Mouse (Mus musculus): ENCODE results near the gene Tpsb2. TPM values are rescaled to one million over a fixed set of nuclear protein-coding genes. Genes with fewer than 3 reads are reported as not detected.

The Tpsb2 gene
- not detected in 2 replicates for total RNA-seq (2014; rRNA removed)
- polyA plus RNA-seq (2012; rRNA removed) = not detected in 2 replicates

DNA sequence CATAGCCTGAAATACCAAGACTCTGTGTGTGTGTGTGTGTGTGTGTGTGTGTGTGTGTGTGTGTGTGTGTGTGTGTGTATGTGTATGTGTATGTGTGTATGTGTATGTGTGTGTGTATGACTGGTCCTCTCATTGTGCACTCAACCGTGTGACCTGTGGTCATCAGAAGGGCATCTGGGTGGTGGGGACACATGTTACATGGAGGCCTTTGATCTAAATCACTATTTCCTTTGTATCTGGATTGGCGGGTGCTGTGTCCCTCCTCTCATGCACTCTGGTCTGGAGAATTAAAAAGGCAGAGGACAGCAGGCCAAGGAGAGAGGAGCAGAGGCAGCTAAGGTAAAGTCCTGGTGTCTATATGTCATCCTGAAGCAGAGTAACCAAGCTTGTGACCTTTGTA, at the start of gene Tpsb2:
Gene Tpsb2, plus strand, starts transcription at position 301 of the 400 bp plus-strand sequence.
- Histone ChIP-seq H3K4me3 (ENCODE audit: insufficient read depth, low read depth, low read length) (no peak within 1 kb of the TSS), H3K36me3 (ENCODE audit: control insufficient read depth, insufficient read depth, low read length) (no peaks in the 10 kb centered on the region), H3K4me1 (ENCODE audit: control insufficient read depth, insufficient read depth, low read length) (no peaks in the 10 kb centered on the region), H3K27ac (replicated peaks; ENCODE audit: insufficient read depth, low read depth, low read length) (no peak within 1 kb of the TSS), H3K9ac (ENCODE audit: low read depth, low read length) (no peak within 1 kb of the TSS), H3K27me3 (ENCODE audit: control insufficient read depth, insufficient read depth, low read length) (no peaks in the 10 kb centered on the region), H3K79me2 (ENCODE audit: control insufficient read depth, insufficient read depth, low read length) (no peaks in the 10 kb centered on the region)
- DNase-seq (ENCODE audit: extremely low read depth, low read depth, low spot score) = no peak
- TF ChIP-seq CTCF (IDR thresholded peaks at IDR 0.05; ENCODE audit: low read depth, low read length) (no peak), POLR2A (IDR thresholded peaks at IDR 0.05; ENCODE audit: extremely low read depth, insufficient read depth, low read length) (no peak)
- WGBS = 72% methylated on average over 2 of the region's 2 CpGs

DNA sequence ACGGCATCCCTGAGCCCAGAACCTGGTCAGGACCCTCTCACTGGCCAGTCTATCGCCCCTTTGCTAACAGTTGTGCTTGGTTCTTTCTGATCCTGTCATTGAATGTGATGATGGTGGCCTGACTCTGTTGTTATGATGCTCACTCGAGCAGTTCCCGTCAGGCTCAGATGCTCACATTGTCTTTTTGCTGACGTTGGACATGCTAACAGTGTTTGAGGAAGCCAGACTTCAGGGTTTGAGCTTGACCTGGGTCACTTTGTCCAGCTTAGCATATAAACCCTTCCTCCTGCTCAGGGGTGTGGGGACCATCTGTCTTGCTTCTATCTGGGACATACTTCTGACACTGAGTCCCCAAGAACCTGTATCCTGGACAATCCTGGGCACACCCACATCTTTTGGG, 47.8 kb upstream of the Tpsb2 start, which contains the start of gene Prss29:
Gene Prss29, plus strand, starts transcription at position 301 of the 400 bp plus-strand sequence.
- TF ChIP-seq POLR2A (IDR thresholded peaks at IDR 0.05; ENCODE audit: extremely low read depth, insufficient read depth, low read length) (no peak), CTCF (IDR thresholded peaks at IDR 0.05; ENCODE audit: low read depth, low read length) (no peak)
- H3K36me3 ChIP-seq (ENCODE audit: control insufficient read depth, insufficient read depth, low read length) = no peaks in the 10 kb centered on the region
- H3K27me3 ChIP-seq (ENCODE audit: control insufficient read depth, insufficient read depth, low read length) = no peaks in the 10 kb centered on the region
- H3K9ac ChIP-seq (ENCODE audit: low read depth, low read length) = no peak within 1 kb of the TSS
- H3K4me1 ChIP-seq (ENCODE audit: control insufficient read depth, insufficient read depth, low read length) = no peaks in the 10 kb centered on the region
- 69% methylated on average over 5 of the region's 5 CpGs for WGBS
- H3K79me2 ChIP-seq (ENCODE audit: control insufficient read depth, insufficient read depth, low read length) = no peaks in the 10 kb centered on the region
- peak; percentile 5 for DNase-seq (ENCODE audit: extremely low read depth, low read depth, low spot score)
- H3K27ac ChIP-seq (replicated peaks; ENCODE audit: insufficient read depth, low read depth, low read length) = no peak within 1 kb of the TSS
- no peak within 1 kb of the TSS for H3K4me3 ChIP-seq (ENCODE audit: insufficient read depth, low read depth, low read length)

DNA sequence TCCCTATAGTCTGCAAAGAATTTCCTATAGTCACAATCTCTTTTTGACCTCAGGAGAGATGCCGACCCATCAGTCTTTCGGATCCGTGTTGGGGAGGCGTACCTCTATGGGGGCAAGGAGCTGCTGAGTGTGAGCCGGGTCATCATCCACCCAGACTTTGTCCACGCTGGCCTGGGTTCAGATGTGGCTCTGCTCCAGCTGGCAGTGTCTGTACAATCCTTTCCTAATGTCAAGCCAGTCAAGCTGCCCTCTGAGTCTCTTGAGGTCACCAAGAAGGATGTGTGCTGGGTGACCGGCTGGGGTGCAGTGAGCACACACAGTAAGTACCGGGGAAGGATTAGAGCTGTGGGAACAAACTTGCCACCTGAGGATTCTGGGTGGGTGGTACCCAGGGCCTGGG, 45.3 kb upstream of the Tpsb2 start:
- H3K4me1 ChIP-seq (ENCODE audit: control insufficient read depth, insufficient read depth, low read length) = no peaks in the 10 kb centered on the region
- no peaks in the 10 kb centered on the region for H3K27me3 ChIP-seq (ENCODE audit: control insufficient read depth, insufficient read depth, low read length)
- DNase-seq (ENCODE audit: extremely low read depth, low read depth, low spot score) = no peak
- no peak overlapping the region for H3K9ac ChIP-seq (ENCODE audit: low read depth, low read length)
- no peaks in the 10 kb centered on the region for H3K79me2 ChIP-seq (ENCODE audit: control insufficient read depth, insufficient read depth, low read length)
- TF ChIP-seq CTCF (IDR thresholded peaks at IDR 0.05; ENCODE audit: low read depth, low read length) (no peak), POLR2A (IDR thresholded peaks at IDR 0.05; ENCODE audit: extremely low read depth, insufficient read depth, low read length) (no peak)
- H3K36me3 ChIP-seq (ENCODE audit: control insufficient read depth, insufficient read depth, low read length) = no peaks in the 10 kb centered on the region
- no peak overlapping the region for H3K27ac ChIP-seq (replicated peaks; ENCODE audit: insufficient read depth, low read depth, low read length)
- 66% methylated on average over 8 of the region's 8 CpGs for WGBS
- no peak overlapping the region for H3K4me3 ChIP-seq (ENCODE audit: insufficient read depth, low read depth, low read length)

DNA sequence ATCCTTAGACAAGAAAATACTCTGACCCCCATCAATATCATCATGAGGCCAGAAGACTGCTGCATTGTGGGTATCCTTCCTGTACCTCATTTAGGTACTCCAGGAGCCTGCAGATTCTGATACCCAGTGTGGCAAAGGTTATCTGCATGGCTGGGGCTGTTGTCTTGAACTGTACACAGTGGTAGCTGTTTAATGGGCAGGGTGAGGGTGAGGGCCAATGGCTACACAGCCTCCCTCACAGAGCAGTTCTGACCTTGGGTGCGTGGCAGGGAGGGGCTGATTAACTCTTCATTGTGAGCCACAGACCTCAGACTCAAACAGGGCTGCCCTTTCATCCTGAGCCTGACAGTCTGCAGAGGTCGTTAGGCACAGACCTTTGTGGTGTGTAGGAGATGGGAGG, 43.2 kb upstream of the Tpsb2 start:
- DNase-seq (ENCODE audit: extremely low read depth, low read depth, low spot score) = no peak
- H3K9ac ChIP-seq (ENCODE audit: low read depth, low read length) = no peak overlapping the region
- no peaks in the 10 kb centered on the region for H3K4me1 ChIP-seq (ENCODE audit: control insufficient read depth, insufficient read depth, low read length)
- no peaks in the 10 kb centered on the region for H3K79me2 ChIP-seq (ENCODE audit: control insufficient read depth, insufficient read depth, low read length)
- no peak overlapping the region for H3K27ac ChIP-seq (replicated peaks; ENCODE audit: insufficient read depth, low read depth, low read length)
- no peaks in the 10 kb centered on the region for H3K36me3 ChIP-seq (ENCODE audit: control insufficient read depth, insufficient read depth, low read length)
- no peaks in the 10 kb centered on the region for H3K27me3 ChIP-seq (ENCODE audit: control insufficient read depth, insufficient read depth, low read length)
- no peak for TF ChIP-seq POLR2A (IDR thresholded peaks at IDR 0.05; ENCODE audit: extremely low read depth, insufficient read depth, low read length)
- no peak for TF ChIP-seq CTCF (IDR thresholded peaks at IDR 0.05; ENCODE audit: low read depth, low read length)
- 16% methylated on average over 2 of the region's 2 CpGs for WGBS
- no peak overlapping the region for H3K4me3 ChIP-seq (ENCODE audit: insufficient read depth, low read depth, low read length)

DNA sequence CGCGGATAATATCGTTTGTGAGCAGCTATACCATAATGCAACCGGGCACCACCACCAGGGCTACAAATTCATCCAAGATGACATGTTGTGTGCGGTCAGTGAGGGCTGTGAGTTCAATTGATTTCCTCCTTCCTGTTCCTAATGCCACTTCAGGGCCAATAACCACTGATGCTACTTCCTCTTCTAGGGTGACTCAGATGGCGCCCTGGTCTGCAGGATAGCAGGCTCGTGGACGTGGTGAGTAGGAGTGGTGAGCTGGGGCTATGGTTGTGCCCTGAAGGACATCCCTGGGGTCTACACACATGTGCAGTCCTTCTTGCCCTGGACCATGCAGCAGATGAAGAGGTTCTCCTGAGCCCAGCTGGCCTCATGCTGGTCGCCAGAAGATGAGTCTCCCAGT, 33.8 kb upstream of the Tpsb2 start:
- no peaks in the 10 kb centered on the region for H3K4me1 ChIP-seq (ENCODE audit: control insufficient read depth, insufficient read depth, low read length)
- WGBS = 68% methylated on average over 9 of the region's 9 CpGs
- no peak for TF ChIP-seq POLR2A (IDR thresholded peaks at IDR 0.05; ENCODE audit: extremely low read depth, insufficient read depth, low read length)
- no peak for TF ChIP-seq CTCF (IDR thresholded peaks at IDR 0.05; ENCODE audit: low read depth, low read length)

DNA sequence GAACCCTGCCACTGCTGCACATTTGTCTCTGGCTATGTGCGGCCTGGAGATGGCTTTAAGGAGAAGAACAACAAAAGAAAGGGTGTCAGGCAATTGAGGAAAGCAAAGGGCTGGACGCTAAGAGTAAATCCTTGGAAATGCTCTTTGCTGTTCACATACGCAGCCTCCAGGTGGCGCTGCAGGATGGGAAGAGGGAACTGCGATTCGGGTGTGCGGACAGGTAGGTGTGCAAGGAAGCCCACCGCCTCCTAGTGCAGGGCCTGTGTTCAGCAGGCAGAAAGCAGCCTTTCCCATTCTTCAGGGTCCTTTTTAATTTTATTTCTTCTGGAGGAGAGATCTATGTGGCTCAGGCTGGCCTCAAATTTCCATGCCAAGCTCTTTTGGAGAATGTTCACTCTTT, 32.2 kb upstream of the Tpsb2 start:
- H3K9ac ChIP-seq (ENCODE audit: low read depth, low read length) = no peak overlapping the region
- TF ChIP-seq CTCF (IDR thresholded peaks at IDR 0.05; ENCODE audit: low read depth, low read length) = peak; percentile 96
- no peak for TF ChIP-seq POLR2A (IDR thresholded peaks at IDR 0.05; ENCODE audit: extremely low read depth, insufficient read depth, low read length)
- H3K79me2 ChIP-seq (ENCODE audit: control insufficient read depth, insufficient read depth, low read length) = no peaks in the 10 kb centered on the region
- H3K27ac ChIP-seq (replicated peaks; ENCODE audit: insufficient read depth, low read depth, low read length) = no peak overlapping the region
- DNase-seq (ENCODE audit: extremely low read depth, low read depth, low spot score) = peak; percentile 17
- no peaks in the 10 kb centered on the region for H3K27me3 ChIP-seq (ENCODE audit: control insufficient read depth, insufficient read depth, low read length)
- H3K4me1 ChIP-seq (ENCODE audit: control insufficient read depth, insufficient read depth, low read length) = no peaks in the 10 kb centered on the region
- H3K36me3 ChIP-seq (ENCODE audit: control insufficient read depth, insufficient read depth, low read length) = no peaks in the 10 kb centered on the region
- 3% methylated on average over 8 of the region's 8 CpGs for WGBS
- H3K4me3 ChIP-seq (ENCODE audit: insufficient read depth, low read depth, low read length) = no peak overlapping the region

More for the DNA sequence above, 33.8 kb upstream of the Tpsb2 start:
- DNase-seq (ENCODE audit: extremely low read depth, low read depth, low spot score) = no peak
- Histone ChIP-seq H3K79me2 (ENCODE audit: control insufficient read depth, insufficient read depth, low read length) (no peaks in the 10 kb centered on the region), H3K4me3 (ENCODE audit: insufficient read depth, low read depth, low read length) (no peak overlapping the region), H3K9ac (ENCODE audit: low read depth, low read length) (no peak overlapping the region), H3K27me3 (ENCODE audit: control insufficient read depth, insufficient read depth, low read length) (no peaks in the 10 kb centered on the region), H3K36me3 (ENCODE audit: control insufficient read depth, insufficient read depth, low read length) (no peaks in the 10 kb centered on the region), H3K27ac (replicated peaks; ENCODE audit: insufficient read depth, low read depth, low read length) (no peak overlapping the region)
